Mouse (Mus musculus) limb, embryonic 14.5 days (tissue): ENCODE results near the gene Zbtb17. TPM values are rescaled to one million over a fixed set of nuclear protein-coding genes. Genes with fewer than 3 reads are reported as not detected.

Experiments
- ATAC-seq: fragments of 200-750 bp; cut with Nextera tagmentation; 2 replicates; pipeline ENCODE4 v1.8.0; 2017; ENCODE audit warnings: low read depth, moderate number of reproducible peaks, moderate TSS enrichment; ENCODE audit not compliant: low FRiP score
- DNase-seq: peaks from one replicate; pipeline ENCODE4 v3.0.0-alpha.2; 2015; ENCODE audit warnings: low spot score
- H3K27ac ChIP-seq: fragments of 300-500 bp; sonication (generic); replicated peaks from 2 replicates; pipeline ENCODE4 v1.5.1; 2014; ENCODE audit warnings: low read depth, mild to moderate bottlenecking, low read length, moderate library complexity, mixed read lengths
- H3K27me3 ChIP-seq: fragments of 300-500 bp; sonication (generic); 2 replicates; pipeline ENCODE4 v1.6.1; 2014; ENCODE audit warnings: low read length, mixed read lengths; ENCODE audit not compliant: control insufficient read depth, insufficient read depth
- H3K36me3 ChIP-seq: fragments of 300-500 bp; sonication (generic); 2 replicates; pipeline ENCODE4 v1.6.1; 2014; ENCODE audit warnings: mild to moderate bottlenecking, low read length, moderate library complexity, mixed read lengths; ENCODE audit not compliant: control insufficient read depth, insufficient read depth
- H3K4me1 ChIP-seq: fragments of 300-500 bp; sonication (generic); 2 replicates; pipeline ENCODE4 v1.6.1; 2014; ENCODE audit warnings: antibody characterized with exemption, low read length, mixed read lengths; ENCODE audit not compliant: control insufficient read depth, insufficient read depth
- H3K4me2 ChIP-seq: fragments of 300-500 bp; sonication (generic); replicated peaks from 2 replicates; pipeline ENCODE4 v1.6.1; 2014; ENCODE audit warnings: low read depth, mild to moderate bottlenecking, low read length, moderate library complexity; ENCODE audit not compliant: severe bottlenecking
- H3K4me3 ChIP-seq: fragments of 300-500 bp; sonication (generic); replicated peaks from 2 replicates; pipeline ENCODE4 v1.5.1; 2014; ENCODE audit warnings: low read length
- H3K9ac ChIP-seq: fragments of 300-500 bp; sonication (generic); 2 replicates; pipeline ENCODE4 v1.6.1; 2014; ENCODE audit warnings: mild to moderate bottlenecking, low read depth, low read length, moderate library complexity; ENCODE audit not compliant: severe bottlenecking
- H3K9me3 ChIP-seq: fragments of 300-500 bp; sonication (generic); 2 replicates; pipeline ENCODE4 v1.6.1; 2016; ENCODE audit warnings: low read length; ENCODE audit not compliant: control insufficient read depth
- POLR2A ChIP-seq: fragments of 200-500 bp; IDR thresholded peaks from 2 replicates; pipeline ENCODE4 v1.8.0; 2012; ENCODE audit warnings: inconsistent platforms, mild to moderate bottlenecking, moderate library complexity, borderline replicate concordance; ENCODE audit not compliant: insufficient read depth, insufficient read length; ENCODE audit errors: extremely low read depth
- WGBS: fragments of 180-500 bp; shearing (Covaris S2); extraction: QIAGEN DNeasy Blood & Tissue Kit; methylation state at CpG from one replicate; pipeline ENCODE4 v1.1.7; 2014; 5-methylcytosine and 5-hydroxymethylcytosine counted together
- polyA plus RNA-seq, 2 experiments: library from polyadenylated mRNA; depleted of rRNA in 1 of 2; stranded (reverse) in 1 of 2; unstranded in 1 of 2; fragments of >200 nt; fragmentation: Nextera tagmentation in 1 of 2; extraction: Ambion mirVana in 1 of 2; gene quantifications; 2 replicates each; pipeline versions ENCODE4 v1.2.1 to v1.2.3; 2012 to 2014

Gene Zbtb17
- polyA plus RNA-seq, 2 experiments: 29.0 to 48.5 TPM

GRCm38 (mm10) chr4:141465512-141466288 lies 21.2 kb downstream of the Zbtb17 start:
- no peaks in the 10 kb centered on the region for H3K9me3 ChIP-seq
- ATAC-seq (no peak), DNase-seq (no peak)
- H3K27me3 ChIP-seq: no peaks in the 10 kb centered on the region
- H3K36me3 ChIP-seq: peaks cover 95% of the 10 kb centered on the region
- H3K4me3 ChIP-seq: no peak overlapping the region
- WGBS: 90% methylated on average over 34 of the region's 34 CpGs
- TF ChIP-seq POLR2A: no peak
- H3K9ac ChIP-seq: no peak overlapping the region
- no peaks in the 10 kb centered on the region for H3K4me1 ChIP-seq
- H3K4me2 ChIP-seq: no peak overlapping the region
- H3K27ac ChIP-seq: no peak overlapping the region

GRCm38 (mm10) chr4:141466289-141466795 lies 21.9 kb downstream of the Zbtb17 start:
- 91% methylated on average over 16 of the region's 16 CpGs for WGBS
- no peak overlapping the region for H3K4me3 ChIP-seq
- H3K9me3 ChIP-seq: no peaks in the 10 kb centered on the region
- TF ChIP-seq POLR2A: no peak
- ATAC-seq: no peak
- DNase-seq: no peak
- peaks cover 98% of the 10 kb centered on the region for H3K36me3 ChIP-seq
- no peak overlapping the region for H3K4me2 ChIP-seq
- H3K4me1 ChIP-seq: no peaks in the 10 kb centered on the region
- H3K27me3 ChIP-seq: no peaks in the 10 kb centered on the region
- H3K9ac ChIP-seq: no peak overlapping the region
- H3K27ac ChIP-seq: no peak overlapping the region

GRCm38 (mm10) chr4:141466844-141467580 lies 22.6 kb downstream of the Zbtb17 start:
- ATAC-seq (no peak), DNase-seq (no peak)
- H3K4me1 ChIP-seq: no peaks in the 10 kb centered on the region
- no peak overlapping the region for H3K27ac ChIP-seq
- H3K36me3 ChIP-seq: peaks cover 99% of the 10 kb centered on the region
- H3K4me3 ChIP-seq: no peak overlapping the region
- no peak overlapping the region for H3K9ac ChIP-seq
- no peaks in the 10 kb centered on the region for H3K9me3 ChIP-seq
- WGBS: 85% methylated on average over 15 of the region's 15 CpGs
- no peak overlapping the region for H3K4me2 ChIP-seq
- H3K27me3 ChIP-seq: no peaks in the 10 kb centered on the region
- TF ChIP-seq POLR2A: no peak

GRCm38 (mm10) chr4:141467581-141467927 lies 23.1 kb downstream of the Zbtb17 start:
- Histone ChIP-seq H3K36me3 (peaks cover 99% of the 10 kb centered on the region), H3K27ac (no peak overlapping the region), H3K4me2 (no peak overlapping the region), H3K4me3 (no peak overlapping the region), H3K27me3 (no peaks in the 10 kb centered on the region), H3K4me1 (no peaks in the 10 kb centered on the region), H3K9ac (no peak overlapping the region), H3K9me3 (no peaks in the 10 kb centered on the region)
- no peak for DNase-seq
- ATAC-seq: no peak
- no peak for TF ChIP-seq POLR2A
- 84% methylated on average over 6 of the region's 6 CpGs for WGBS

DNA sequence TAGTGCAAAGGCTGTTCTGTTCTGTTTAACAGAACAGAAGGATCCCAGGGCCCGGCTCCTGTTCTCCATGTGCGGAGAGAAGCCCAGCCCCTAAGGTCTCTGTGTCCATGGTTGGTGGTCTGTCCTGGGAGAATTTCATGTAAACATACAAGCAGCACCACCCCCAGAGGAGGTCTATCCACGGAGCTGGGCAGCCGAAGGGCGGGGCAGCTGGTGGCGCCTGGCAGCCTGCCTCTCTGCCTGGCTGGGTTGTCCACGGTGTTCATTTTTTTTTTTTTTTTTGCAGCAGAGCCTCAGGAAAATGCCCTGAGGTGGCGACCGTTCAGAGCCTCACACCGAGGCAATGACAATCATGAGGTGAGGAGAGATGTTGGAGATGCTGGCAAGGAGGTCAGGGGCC lies 24.1 kb downstream of the Zbtb17 start:
- Histone ChIP-seq H3K27me3 (no peaks in the 10 kb centered on the region), H3K4me2 (no peak overlapping the region), H3K4me3 (no peak overlapping the region), H3K36me3 (peaks cover 98% of the 10 kb centered on the region), H3K4me1 (no peaks in the 10 kb centered on the region), H3K9ac (no peak overlapping the region), H3K27ac (no peak overlapping the region; the same call in 1 of the 2 replicates), H3K9me3 (no peaks in the 10 kb centered on the region)
- TF ChIP-seq POLR2A: no peak
- no peak for DNase-seq
- WGBS: 63% methylated on average over 10 of the region's 10 CpGs
- no peak for ATAC-seq
